27 mouse cellular contexts compared by ENCODE assay signal in the genomic region with DNA sequence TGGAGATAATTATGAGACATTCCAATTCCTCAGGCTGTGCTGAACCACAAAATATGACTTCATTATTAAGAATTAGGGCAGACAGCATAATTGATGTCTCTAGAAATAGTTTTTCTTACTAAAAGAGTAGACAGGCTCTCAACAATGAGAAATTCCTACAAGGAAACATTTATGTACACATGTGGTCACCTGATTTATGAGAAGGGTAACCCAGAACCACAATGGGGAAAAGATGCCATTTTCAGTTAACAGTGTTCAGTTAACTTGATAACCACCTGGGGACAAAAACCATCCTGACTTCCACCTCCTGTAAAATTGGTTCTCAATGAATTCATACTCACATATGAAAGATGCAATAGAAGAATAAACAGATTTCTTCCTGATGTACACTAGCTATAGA.
"Had no signal": no experiment of that assay in that cellular context is flagged by ENCODE, and none has a peak within 500 bp of the region (broad histone marks: within the 10 kb centered on the region; RNA-seq: fewer than 3 reads in every experiment).

No protein-coding gene starts in this region.

- DNase-seq: cerebellum, adult 9-10 months; cerebellum, adult 9-11 months; cerebellum, postnatal 10 days; cerebellum, postnatal 14 days; cerebellum, postnatal 25 days; cerebellum, postnatal 36 days; embryo, embryonic 11 days; forebrain, postnatal 0 days; gastrocnemius, adult 2 months; gastrocnemius, postnatal 10 days; gastrocnemius, postnatal 14 days; gastrocnemius, postnatal 25 days; gastrocnemius, postnatal 36 days; heart, adult 11 months; heart, adult 18-20 months; heart, adult 2 months had no signal

- ATAC-seq: forebrain, embryonic 13.5 days; forebrain, embryonic 14.5 days; forebrain, embryonic 15.5 days; forebrain, embryonic 16.5 days; forebrain, postnatal 0 days had no signal

- H3K4me1 ChIP-seq: forebrain, embryonic 10.5 days; forebrain, embryonic 12.5 days; forebrain, embryonic 13.5 days; forebrain, embryonic 15.5 days had no signal

- H3K4me3 ChIP-seq: embryonic facial prominence, embryonic 10.5 days; embryonic facial prominence, embryonic 12.5 days; embryonic facial prominence, embryonic 13.5 days; embryonic facial prominence, embryonic 15.5 days; erythroblast, embryonic 14.5 days; forebrain, embryonic 10.5 days; forebrain, embryonic 12.5 days; forebrain, embryonic 13.5 days; forebrain, embryonic 15.5 days; gastrocnemius, adult 2 months; heart, adult 2 months had no signal

- H3K27ac ChIP-seq: embryonic facial prominence, embryonic 10.5 days; embryonic facial prominence, embryonic 12.5 days; embryonic facial prominence, embryonic 13.5 days; embryonic facial prominence, embryonic 15.5 days; forebrain, embryonic 10.5 days; forebrain, embryonic 12.5 days; forebrain, embryonic 13.5 days; forebrain, embryonic 15.5 days; gastrocnemius, adult 2 months; heart, adult 2 months had no signal
